Mouse (Mus musculus): ENCODE measurements around the gene Serinc1. TPM values are rescaled to one million over a fixed set of nuclear protein-coding genes. Genes with fewer than 3 reads are reported as not detected.

The Serinc1 gene
- polyA plus RNA-seq, 1 experiment from 2014 or later, result 127 TPM

DNA sequence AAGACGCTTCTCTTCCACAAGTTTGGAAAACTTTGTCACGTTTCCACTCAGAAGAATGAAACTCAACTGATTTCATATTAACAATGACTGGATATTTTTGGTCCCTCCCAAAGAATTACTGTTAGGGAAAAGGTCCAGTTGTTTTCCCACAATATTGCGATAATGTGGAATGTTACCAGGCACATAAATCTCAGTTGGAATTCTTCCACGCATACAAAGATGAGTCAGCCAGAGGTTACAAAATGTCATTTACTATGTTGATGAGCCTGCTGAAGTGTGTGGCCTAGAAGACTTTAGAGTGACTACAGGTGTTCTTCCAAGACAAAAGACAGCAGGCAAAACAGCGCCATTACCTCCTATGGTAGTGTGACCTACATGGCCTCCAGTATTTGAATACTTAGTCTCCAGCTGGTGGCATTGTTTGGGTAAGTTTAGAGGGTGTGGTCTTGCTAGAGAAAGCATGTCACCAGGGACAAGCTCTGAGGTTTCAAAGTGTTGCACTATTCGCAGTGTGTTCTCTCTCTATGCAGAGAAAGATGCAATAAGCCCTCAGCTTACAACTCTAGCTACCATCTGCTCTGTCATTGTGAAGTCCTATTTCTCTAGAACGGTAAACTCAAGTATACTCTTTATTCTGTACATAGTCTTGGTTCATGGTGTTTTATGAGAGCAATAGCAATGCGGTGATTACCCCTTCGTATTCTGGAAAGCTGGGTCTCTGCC lies 55.0 kb downstream of the Serinc1 start:
- no peaks in the 10 kb centered on the region for H3K27me3 ChIP-seq (replicated peaks)
- H3K9me3 ChIP-seq, result no peaks in the 10 kb centered on the region
- H3K27ac ChIP-seq, result no peak overlapping the region
- no peak for ATAC-seq (ENCODE audit: insufficient read depth, low FRiP score, low read depth)
- no peaks in the 10 kb centered on the region for H3K4me1 ChIP-seq
- H3K4me3 ChIP-seq (replicated peaks), result no peak overlapping the region
- H3K9ac ChIP-seq, result no peak overlapping the region
- WGBS, result 74% methylated on average over 9 of the region's 9 CpGs
- no peaks in the 10 kb centered on the region for H3K36me3 ChIP-seq
- no peak overlapping the region for H3K4me2 ChIP-seq

Other genes starting within 250 kb of the Serinc1 start
- 24.9 and 28.5 TPM in 2 replicates for gene Hsf2, start 46.1 kb downstream of the Serinc1 start, polyA plus RNA-seq (2015; fragmentation: Nextera tagmentation; extraction: Ambion mirVana)
- gene Pkib, start 99.5 kb upstream of the Serinc1 start, polyA plus RNA-seq (2015; fragmentation: Nextera tagmentation; extraction: Ambion mirVana), result 1.7 and 1.8 TPM in 2 replicates

All from stomach, embryonic 15.5 days (tissue).